Mouse (Mus musculus): ENCODE results near the gene Cxcl14.

Gene Cxcl14

DNA sequence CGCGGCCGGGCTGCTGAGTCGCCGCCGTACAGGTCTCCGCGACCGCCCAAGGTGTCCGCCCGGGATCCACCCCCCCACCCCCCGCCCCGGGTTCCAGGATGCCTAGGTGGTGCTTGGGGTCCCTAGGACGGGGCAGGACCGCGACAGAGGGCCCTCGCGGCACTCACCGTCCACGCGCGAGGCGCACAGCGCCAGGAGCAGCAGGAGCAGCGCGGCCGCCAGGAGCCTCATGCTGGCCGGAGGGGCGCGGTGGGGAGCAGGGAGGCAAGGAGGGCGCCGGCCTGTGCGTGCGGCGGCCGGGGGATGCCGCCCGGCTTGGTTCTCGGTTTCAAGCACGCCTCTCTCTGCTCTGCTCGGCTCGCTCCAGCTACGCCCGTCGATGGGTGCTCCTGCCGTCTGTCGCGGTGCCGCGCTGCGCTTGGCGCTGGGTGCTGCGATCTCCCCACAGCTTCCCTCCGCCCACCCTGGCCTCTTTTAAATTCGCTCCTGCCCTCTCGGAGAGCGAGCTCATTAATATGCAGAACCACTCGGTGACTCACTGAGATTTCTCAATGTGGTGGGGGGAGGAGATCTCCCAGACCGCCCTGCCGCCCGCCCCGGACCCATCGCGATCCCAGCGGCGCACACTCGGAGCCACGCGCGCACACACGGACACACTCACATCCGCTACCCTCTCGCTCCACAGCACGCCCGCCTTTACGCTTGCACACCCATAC, at the start of gene Cxcl14:
Gene Cxcl14, minus strand, starts transcription at position 609 of the 716 bp plus-strand sequence.
- DNase-seq (ENCODE audit: low spot score): peak; percentile 27

- DNase-seq (ENCODE audit: low spot score): no peak
These were observed 48.0 kb upstream of the Cxcl14 start for GRCm38 (mm10) chr13:56344355-56344754.

DNA sequence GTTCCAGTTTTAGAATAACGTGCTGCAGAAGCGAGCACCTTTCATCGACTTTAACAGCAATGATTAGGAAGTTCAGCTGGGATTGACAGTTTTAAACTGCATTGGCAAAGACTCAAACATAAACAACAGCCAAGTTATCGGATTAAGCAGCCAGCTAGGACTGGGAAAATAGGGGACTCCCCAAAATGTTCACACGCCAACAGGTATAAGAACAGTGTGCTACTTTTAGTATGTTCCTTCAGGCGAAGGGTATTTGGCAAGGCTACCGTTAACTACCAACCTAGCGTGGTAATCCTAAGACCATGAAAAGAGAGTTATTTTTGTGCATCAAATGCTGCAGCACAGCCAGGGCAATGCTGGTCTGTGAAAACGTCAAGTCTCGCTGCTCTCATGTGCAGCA, 46.1 kb upstream of the Cxcl14 start:
- DNase-seq (ENCODE audit: low spot score): no peak

DNA sequence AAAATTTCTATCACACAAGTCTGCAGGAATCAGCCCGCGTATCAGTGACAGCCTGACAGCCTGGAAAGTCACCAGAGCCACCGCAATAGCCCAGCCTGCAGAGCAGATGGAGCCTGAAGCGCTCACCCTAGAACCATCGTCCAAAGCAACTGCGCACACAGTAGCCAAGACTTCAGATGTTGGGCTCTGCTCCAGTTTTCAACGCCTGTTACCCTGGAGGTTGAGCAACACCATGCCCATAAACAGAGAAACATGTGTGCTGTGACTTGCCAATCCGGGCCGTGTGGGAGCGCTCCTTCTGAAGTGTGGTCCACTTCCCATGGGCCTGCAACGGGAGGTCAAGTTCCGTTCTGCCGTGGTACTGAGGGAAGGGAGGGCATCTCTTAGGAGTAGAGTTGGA, 44.2 kb upstream of the Cxcl14 start:
- peak; percentile 45 for DNase-seq (ENCODE audit: low spot score)

DNA sequence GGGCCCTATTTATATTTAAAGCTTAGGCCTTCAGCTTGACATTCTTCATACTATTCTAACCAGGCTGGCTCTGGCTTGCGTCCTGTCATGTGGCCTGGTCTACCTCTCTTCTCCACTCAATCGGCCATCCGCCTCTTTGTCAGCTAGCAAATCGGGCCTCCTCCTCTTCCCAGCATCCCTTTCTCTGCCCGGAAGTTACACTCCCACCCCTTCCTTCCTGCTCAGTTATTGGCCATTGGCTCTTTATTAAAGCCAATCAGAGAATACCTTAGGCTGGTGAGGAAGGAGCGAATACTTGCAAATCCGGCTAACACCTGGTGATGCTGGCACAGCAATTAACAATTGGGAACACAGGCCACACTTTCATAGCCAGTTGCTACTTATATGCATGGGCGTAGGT, 43.5 kb upstream of the Cxcl14 start:
- DNase-seq (ENCODE audit: low spot score): no peak

DNA sequence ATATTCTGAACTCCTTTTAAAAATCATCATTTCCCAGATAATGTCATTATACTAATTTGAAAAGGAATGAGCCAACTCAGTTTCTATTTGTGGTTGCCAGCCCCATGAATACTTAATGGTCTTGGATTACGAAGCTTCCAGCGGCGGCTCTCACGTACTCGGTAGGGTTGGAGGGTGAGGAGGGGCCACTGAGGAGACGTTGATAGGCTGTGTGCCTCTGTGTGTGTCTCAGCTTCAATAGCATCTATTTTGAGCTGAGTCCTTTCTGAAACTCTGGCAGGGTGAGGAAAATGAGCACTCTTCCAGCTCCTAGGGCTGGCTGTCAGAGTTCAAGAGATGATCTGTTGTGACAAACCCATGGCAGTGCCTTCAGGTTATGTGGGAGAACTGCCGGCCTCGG, 40.6 kb upstream of the Cxcl14 start:
- no peak for DNase-seq (ENCODE audit: low spot score)

GRCm38 (mm10) chr13:56334802-56335690, 38.7 kb upstream of the Cxcl14 start:
- no peak for DNase-seq (ENCODE audit: low spot score)

DNA sequence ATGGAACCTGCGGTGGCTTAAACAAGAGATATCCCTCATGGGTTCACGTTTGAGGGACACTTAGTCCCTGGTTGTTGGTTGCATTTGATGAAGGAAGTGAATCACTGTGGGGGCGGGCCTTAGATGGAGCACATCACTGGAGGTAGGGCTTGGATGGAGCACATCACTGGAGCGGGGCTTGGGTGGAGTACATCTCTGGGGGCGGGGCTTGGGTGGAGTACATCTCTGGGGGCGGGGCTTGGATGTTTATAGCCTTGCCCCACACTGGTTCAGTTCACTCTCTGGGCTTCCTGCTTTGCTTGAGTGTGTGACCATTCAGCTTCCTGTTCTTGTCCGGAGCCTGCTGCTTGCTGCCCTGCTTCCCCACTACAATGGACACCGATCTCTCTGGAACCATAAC, 37.9 kb upstream of the Cxcl14 start:
- no peak for DNase-seq (ENCODE audit: low spot score)

DNA sequence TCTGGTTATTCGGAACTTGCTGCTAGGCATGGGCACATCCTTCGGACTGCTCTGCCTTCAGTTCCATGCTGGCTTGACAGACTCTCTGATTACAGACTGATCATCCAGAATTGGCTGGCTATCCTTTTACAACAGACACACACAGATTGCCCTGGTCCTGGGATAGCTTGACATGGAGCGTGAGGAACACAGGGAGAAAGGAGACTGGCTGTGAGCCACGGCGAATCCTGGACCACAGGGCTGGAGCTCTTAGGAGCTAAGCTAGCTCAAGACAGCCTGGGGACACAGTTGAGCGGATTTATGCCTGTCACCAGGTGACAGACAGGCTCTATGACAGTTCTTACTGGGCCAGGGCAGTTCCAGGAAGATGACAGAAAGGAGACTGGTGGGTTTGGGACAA, 36.0 kb upstream of the Cxcl14 start:
- DNase-seq (ENCODE audit: low spot score): no peak

GRCm38 (mm10) chr13:56330603-56331455, 34.5 kb upstream of the Cxcl14 start:
- no peak for DNase-seq (ENCODE audit: low spot score)

DNA sequence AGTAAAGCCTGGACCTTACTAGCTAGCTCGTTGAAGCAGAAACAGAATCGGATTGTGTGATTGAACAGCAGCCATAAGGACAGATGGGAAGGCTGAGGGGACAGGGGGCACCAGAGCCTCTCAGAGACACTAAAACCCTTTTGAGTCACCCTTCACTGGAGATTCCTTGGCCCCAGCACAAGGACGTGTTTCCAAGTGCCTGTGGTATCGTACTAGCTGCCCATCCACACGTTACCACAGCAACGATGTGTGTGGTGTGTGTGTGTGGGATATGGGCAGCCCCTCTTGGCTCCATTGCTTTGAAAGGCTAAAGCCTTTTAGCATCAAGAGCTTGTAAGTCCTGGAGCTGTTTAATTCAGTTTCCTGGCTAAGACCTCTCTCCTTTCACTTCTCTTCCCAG, 33.4 kb upstream of the Cxcl14 start:
- no peak for DNase-seq (ENCODE audit: low spot score)

- DNase-seq (ENCODE audit: low spot score): no peak
These were observed 32.8 kb upstream of the Cxcl14 start for GRCm38 (mm10) chr13:56329165-56329564.

DNA sequence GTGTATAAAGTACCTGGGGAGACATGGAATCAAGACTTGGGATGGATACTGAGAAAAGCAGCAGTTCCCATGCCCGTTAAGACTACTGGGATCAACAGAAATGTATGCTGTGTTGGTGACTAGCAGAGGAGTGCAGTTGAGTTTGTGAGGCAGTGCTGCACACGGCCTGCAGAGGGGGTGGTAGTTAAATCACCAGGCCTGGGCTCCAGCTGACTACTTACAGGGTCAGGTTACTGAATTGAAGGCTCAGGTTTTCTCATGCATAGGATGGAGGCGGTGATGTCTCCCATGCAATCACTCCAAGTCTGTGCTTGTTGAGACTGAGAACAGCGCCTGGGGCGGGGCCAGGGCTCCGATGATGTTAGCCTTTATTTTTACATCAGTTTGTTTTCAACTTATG, 31.4 kb upstream of the Cxcl14 start:
- DNase-seq (ENCODE audit: low spot score): no peak

- DNase-seq (ENCODE audit: low spot score): no peak
These were observed 25.3 kb upstream of the Cxcl14 start for GRCm38 (mm10) chr13:56321635-56322034.

- DNase-seq (ENCODE audit: low spot score): no peak
These were observed 20.6 kb upstream of the Cxcl14 start for GRCm38 (mm10) chr13:56316930-56317329.

DNA sequence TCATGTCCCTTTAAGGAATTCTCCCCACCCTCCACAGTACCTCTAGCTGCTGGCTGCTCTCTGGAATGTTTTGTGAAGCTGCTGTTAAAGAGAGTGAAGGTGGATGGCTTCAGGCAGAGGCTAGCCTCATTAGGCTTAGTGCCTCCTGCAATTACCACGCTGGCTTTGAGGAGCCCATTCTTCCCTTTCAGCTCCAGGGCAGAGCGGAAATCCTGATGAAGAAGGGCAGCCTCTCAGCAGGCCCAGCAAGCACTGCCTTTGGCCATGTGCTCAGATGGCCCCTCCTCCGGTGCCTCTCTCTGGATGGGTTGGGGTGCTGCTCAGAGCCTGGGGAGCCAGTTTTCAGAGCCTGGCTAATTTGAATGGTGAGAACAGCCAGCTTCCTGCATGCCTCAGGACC, 18.9 kb upstream of the Cxcl14 start:
- DNase-seq (ENCODE audit: low spot score): no peak

DNA sequence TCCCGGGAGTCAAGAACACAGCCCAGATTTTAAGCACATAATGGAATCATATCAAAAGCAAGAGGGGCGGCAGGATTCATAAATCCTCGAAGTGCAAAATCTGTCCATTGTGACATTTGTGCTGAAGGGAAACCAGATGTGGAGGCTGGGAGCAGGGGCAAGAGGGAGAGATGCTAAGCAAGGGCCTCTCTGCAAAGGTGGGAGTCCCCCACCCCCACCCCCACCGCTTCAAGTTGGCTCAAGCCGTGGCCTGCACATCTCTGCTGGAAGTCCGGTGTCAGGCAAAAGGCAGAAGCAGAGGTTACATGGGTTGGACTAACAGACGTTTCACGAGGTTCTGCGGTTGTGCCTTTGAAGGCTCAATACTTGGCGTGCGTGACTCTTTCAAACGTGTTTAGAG, 8.7 kb upstream of the Cxcl14 start:
- no peak for DNase-seq (ENCODE audit: low spot score)

DNA sequence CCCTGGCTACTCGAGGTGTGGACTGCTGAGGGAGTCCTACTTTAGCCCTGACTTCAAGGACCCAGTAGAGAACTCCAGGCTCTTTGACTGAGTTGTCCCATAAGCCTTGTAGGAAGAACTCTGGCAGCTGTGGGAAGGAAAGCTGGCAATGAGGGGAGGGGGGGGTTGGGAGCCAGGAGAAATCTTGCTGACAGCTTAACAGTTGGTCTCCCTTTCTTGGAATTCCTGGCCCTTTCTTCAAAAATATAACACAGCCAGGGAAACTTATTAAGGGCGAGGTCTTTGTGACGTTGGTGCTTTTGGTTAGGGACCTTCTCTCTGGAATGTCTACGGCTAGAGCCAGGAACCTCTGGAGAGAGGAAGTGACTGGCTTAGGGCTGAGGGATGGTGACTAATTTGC, 8.1 kb upstream of the Cxcl14 start:
- DNase-seq (ENCODE audit: low spot score): no peak

DNA sequence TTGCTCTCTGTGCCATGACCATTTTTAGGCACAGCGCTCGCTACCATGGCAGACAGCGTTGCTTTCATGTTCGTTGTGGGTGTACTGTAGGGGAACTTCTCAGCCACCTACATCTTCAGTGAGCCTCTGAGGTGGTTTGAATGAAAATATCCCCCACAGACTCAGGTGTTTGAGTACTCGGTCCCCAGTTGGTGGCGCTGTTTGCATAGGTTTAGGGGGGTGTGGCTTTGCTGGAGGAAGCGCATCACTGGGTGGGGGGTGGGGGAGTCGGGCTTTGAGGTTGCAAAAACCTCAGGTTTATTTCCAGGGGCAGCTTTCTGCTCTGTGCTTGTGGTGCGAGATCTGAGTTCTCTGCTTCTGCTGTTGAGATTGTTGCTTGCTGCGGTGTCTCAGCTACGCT, 3.0 kb upstream of the Cxcl14 start:
- DNase-seq (ENCODE audit: low spot score): no peak

DNA sequence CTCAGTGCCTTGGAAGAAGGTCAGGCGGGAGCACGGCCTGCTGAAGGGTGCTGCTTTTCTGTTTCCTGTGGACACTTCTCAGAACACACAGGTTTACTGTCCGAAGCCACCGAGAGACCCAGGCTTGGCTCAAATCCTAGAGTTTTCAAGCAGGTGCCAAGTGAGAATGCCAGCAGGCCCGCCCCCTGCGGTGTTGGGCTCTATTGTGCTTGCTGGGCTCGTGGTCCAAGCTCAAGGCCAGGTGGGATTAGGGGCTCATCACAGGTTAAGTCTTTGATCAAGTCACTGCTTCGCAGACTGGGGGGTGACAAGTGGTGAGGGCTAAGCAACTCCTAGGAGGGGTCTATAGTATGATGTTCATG, 289 bp upstream of the Cxcl14 start:
- no peak for DNase-seq (ENCODE audit: low spot score)

DNA sequence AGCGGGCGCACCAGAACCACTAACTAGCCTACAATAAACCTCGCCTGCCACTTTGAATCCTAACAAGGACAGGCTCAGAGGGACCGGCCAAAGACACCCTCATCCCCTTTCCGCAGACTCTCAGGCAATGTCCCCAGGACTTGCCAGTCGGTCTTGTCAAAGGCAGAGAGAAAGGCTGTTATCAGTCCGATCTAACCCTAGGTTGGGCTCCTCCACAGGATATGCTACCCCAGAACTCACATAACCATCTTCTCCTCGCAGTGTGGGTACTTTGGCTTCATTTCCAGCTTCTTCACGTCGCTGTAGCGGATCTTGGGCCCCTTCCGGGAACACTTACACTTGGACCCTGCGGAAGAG, 787 bp downstream of the Cxcl14 start:
- no peak for DNase-seq (ENCODE audit: low spot score)

GRCm38 (mm10) chr13:56294908-56295307, 1.4 kb downstream of the Cxcl14 start:
- no peak for DNase-seq (ENCODE audit: low spot score)

GRCm38 (mm10) chr13:56289998-56290397, 6.4 kb downstream of the Cxcl14 start:
- no peak for DNase-seq (ENCODE audit: low spot score)
